Mouse (Mus musculus) forebrain, postnatal 0 days (tissue): ENCODE results near the gene Tmem222. TPM values are rescaled to one million over a fixed set of nuclear protein-coding genes. Genes with fewer than 3 reads are reported as not detected.

ENCODE experiments used
- ATAC-seq: fragments of 200-750 bp; cut with Nextera tagmentation; 2 replicates; pipeline ENCODE4 v1.8.0; 2017; ENCODE audit warnings: mild to moderate bottlenecking, moderate library complexity
- DNase-seq: peaks from one replicate; pipeline ENCODE4 v3.0.0-alpha.2; 2015
- H3K27ac ChIP-seq: fragments of 300-500 bp; sonication (generic); 2 replicates; pipeline ENCODE4 v1.5.1; 2014; ENCODE audit warnings: low read depth, mild to moderate bottlenecking, antibody characterized with exemption, low read length, moderate library complexity, mixed read lengths
- H3K27me3 ChIP-seq: fragments of 300-500 bp; sonication (generic); 2 replicates; pipeline ENCODE4 v1.6.1; 2014; ENCODE audit warnings: mild to moderate bottlenecking, low read length, mixed read lengths; ENCODE audit not compliant: insufficient read depth
- H3K36me3 ChIP-seq: fragments of 300-500 bp; sonication (generic); 2 replicates; pipeline ENCODE4 v1.6.1; 2014; ENCODE audit warnings: mild to moderate bottlenecking, moderate library complexity; ENCODE audit not compliant: insufficient read depth
- H3K4me1 ChIP-seq: fragments of 300-500 bp; sonication (generic); 2 replicates; pipeline ENCODE4 v1.6.1; 2014; ENCODE audit warnings: antibody characterized with exemption; ENCODE audit not compliant: insufficient read depth
- H3K4me2 ChIP-seq: fragments of 300-500 bp; sonication (generic); 2 replicates; pipeline ENCODE4 v1.6.1; 2014; ENCODE audit warnings: low read depth, mild to moderate bottlenecking, moderate library complexity
- H3K4me3 ChIP-seq: fragments of 300-500 bp; sonication (generic); 2 replicates; pipeline ENCODE4 v1.5.1; 2014; ENCODE audit warnings: low read depth, low read length, mixed read lengths
- H3K9ac ChIP-seq: fragments of 300-500 bp; sonication (generic); 2 replicates; pipeline ENCODE4 v1.6.1; 2014; ENCODE audit warnings: mild to moderate bottlenecking
- H3K9me3 ChIP-seq: fragments of 300-500 bp; sonication (generic); 2 replicates; pipeline ENCODE4 v1.6.1; 2016; ENCODE audit warnings: low read length
- CTCF ChIP-seq: sonication (generic); IDR thresholded peaks from 2 replicates; pipeline ENCODE4 v1.5.1; 2016; ENCODE audit warnings: antibody characterized with exemption, control low read depth, low read depth
- WGBS: fragments of 180-500 bp; shearing (Covaris S2); extraction: QIAGEN DNeasy Blood & Tissue Kit; methylation state at CpG from one replicate; pipeline ENCODE4 v1.1.7; 2014; 5-methylcytosine and 5-hydroxymethylcytosine counted together
- polyA plus RNA-seq: library from polyadenylated mRNA; unstranded; fragments of >200 nt; fragmentation: Nextera tagmentation; extraction: Ambion mirVana; gene quantifications from 2 replicates; pipeline ENCODE4 v1.2.1, GENCODE M21; 2015
- total RNA-seq: library from RNA; depleted of rRNA; stranded (reverse); fragments of >200 nt; gene quantifications from 2 replicates; pipeline ENCODE4 v1.2.3, GENCODE M21; 2014

The Tmem222 gene
- total and polyA plus RNA-seq, 2 experiments from 2014 or later: 125 to 146 TPM

- Histone ChIP-seq H3K36me3 (no peaks in the 10 kb centered on the region), H3K9me3 (no peaks in the 10 kb centered on the region), H3K27me3 (no peaks in the 10 kb centered on the region), H3K9ac (no peak overlapping the region), H3K4me3 (no peak overlapping the region), H3K4me1 (peaks cover 11% of the 10 kb centered on the region), H3K4me2 (no peak overlapping the region), H3K27ac (no peak overlapping the region)
- ATAC-seq (no peak), DNase-seq (no peak)
- TF ChIP-seq CTCF: no peak
- 74% methylated on average over 3 of the region's 3 CpGs for WGBS
These were observed 7.7 kb upstream of the Tmem222 start for GRCm38 (mm10) chr4:133285299-133285698.

GRCm38 (mm10) chr4:133282656-133283055, 5.1 kb upstream of the Tmem222 start:
- Histone ChIP-seq H3K36me3 (no peaks in the 10 kb centered on the region), H3K27me3 (no peaks in the 10 kb centered on the region), H3K27ac (no peak overlapping the region), H3K4me1 (peaks cover 11% of the 10 kb centered on the region), H3K9ac (0 out of 2 replicates have a peak overlapping the region, but pooled peaks have one; percentile 14), H3K9me3 (no peaks in the 10 kb centered on the region), H3K4me2 (no peak overlapping the region), H3K4me3 (no peak overlapping the region)
- ATAC-seq (no peak), DNase-seq (no peak)
- no peak; the same call in 1 of the 2 replicates for TF ChIP-seq CTCF
- WGBS: 23% methylated on average over 4 of the region's 4 CpGs

GRCm38 (mm10) chr4:133281951-133282481, 4.4 kb upstream of the Tmem222 start:
- Histone ChIP-seq H3K4me3 (no peak overlapping the region), H3K9ac (peak overlapping the region; percentile 14; the same call in 1 of the 2 replicates), H3K4me1 (peaks cover 11% of the 10 kb centered on the region), H3K27me3 (no peaks in the 10 kb centered on the region), H3K27ac (peak overlapping the region; percentile 69), H3K36me3 (no peaks in the 10 kb centered on the region), H3K9me3 (no peaks in the 10 kb centered on the region), H3K4me2 (no peak overlapping the region)
- TF ChIP-seq CTCF: no peak
- WGBS: 33% methylated on average over 5 of the region's 5 CpGs
- ATAC-seq: no peak
- peak; percentile 13 for DNase-seq

- H3K4me2 ChIP-seq: no peak overlapping the region
- WGBS: 35% methylated on average over 7 of the region's 7 CpGs
- ATAC-seq: no peak
- TF ChIP-seq CTCF: no peak
- H3K9ac ChIP-seq: no peak overlapping the region
- H3K9me3 ChIP-seq: no peaks in the 10 kb centered on the region
- no peaks in the 10 kb centered on the region for H3K36me3 ChIP-seq
- H3K27me3 ChIP-seq: no peaks in the 10 kb centered on the region
- DNase-seq: peak; percentile 36
- peaks cover 16% of the 10 kb centered on the region for H3K4me1 ChIP-seq
- no peak overlapping the region for H3K4me3 ChIP-seq
- peak overlapping the region; percentile 69 for H3K27ac ChIP-seq
These were observed 3.9 kb upstream of the Tmem222 start for GRCm38 (mm10) chr4:133281513-133281912.

GRCm38 (mm10) chr4:133278482-133278881, 890 bp upstream of the Tmem222 start:
- 80% methylated on average over 3 of the region's 3 CpGs for whole genome bisulfite sequencing
- no peak for DNase-seq
- Histone ChIP-seq H3K27ac (peak overlapping the region; percentile 90), H3K36me3 (peaks cover 5% of the 10 kb centered on the region; the same call in 1 of the 2 replicates), H3K9ac (no peak overlapping the region), H3K4me2 (peak overlapping the region; percentile 50), H3K4me1 (peaks cover 20% of the 10 kb centered on the region), H3K9me3 (no peaks in the 10 kb centered on the region), H3K27me3 (no peaks in the 10 kb centered on the region), H3K4me3 (no peak overlapping the region)
- TF ChIP-seq CTCF: no peak
- ATAC-seq: no peak

GRCm38 (mm10) chr4:133278067-133278466, 475 bp upstream of the Tmem222 start:
- Histone ChIP-seq H3K4me3 (peak overlapping the region; percentile 72), H3K4me2 (peak overlapping the region; percentile 50), H3K9me3 (no peaks in the 10 kb centered on the region), H3K27ac (peak overlapping the region; percentile 90), H3K4me1 (peaks cover 20% of the 10 kb centered on the region), H3K36me3 (peaks cover 5% of the 10 kb centered on the region; the same call in 1 of the 2 replicates), H3K27me3 (no peaks in the 10 kb centered on the region), H3K9ac (peak overlapping the region; percentile 81)
- ATAC-seq (no peak), DNase-seq (no peak)
- no peak for TF ChIP-seq CTCF
- 29% methylated on average over 6 of the region's 6 CpGs for WGBS

GRCm38 (mm10) chr4:133270929-133271328, 6.7 kb downstream of the Tmem222 start:
- Histone ChIP-seq H3K27me3 (no peaks in the 10 kb centered on the region), H3K9me3 (no peaks in the 10 kb centered on the region), H3K4me2 (no peak overlapping the region), H3K9ac (no peak overlapping the region), H3K4me1 (0 out of 2 replicates have a peak, but pooled peaks cover 3% of the 10 kb centered on the region), H3K27ac (no peak overlapping the region), H3K36me3 (peaks cover 49% of the 10 kb centered on the region), H3K4me3 (no peak overlapping the region)
- WGBS: 86% methylated on average over 9 of the region's 9 CpGs
- ATAC-seq: no peak
- TF ChIP-seq CTCF: no peak
- DNase-seq: no peak
